Mouse (Mus musculus): ENCODE results near the gene Pik3cg. TPM values are rescaled to one million over a fixed set of nuclear protein-coding genes. Genes with fewer than 3 reads are reported as not detected.
"Not testable (repeated sequence)": the region's sequence is repeated elsewhere in the genome, so short reads cannot be mapped to it uniquely, and the experiment has no call there.

Gene Pik3cg
- 1.2 and 1.4 TPM in 2 replicates for polyA plus RNA-seq (2016; fragmentation: Nextera tagmentation; extraction: Ambion mirVana)

GRCm38 (mm10) chr12:32207948-32208891, at the start of gene Pik3cg:
Gene Pik3cg (minus strand): TSS chr12:32208659.
- Histone ChIP-seq H3K4me2 (replicated peaks) (no peak within 1 kb of the TSS), H3K9me3 (no peaks in the 10 kb centered on the region), H3K4me1 (0 out of 2 replicates have a peak, but pooled peaks cover 2% of the 10 kb centered on the region), H3K27ac (no peak within 1 kb of the TSS), H3K4me3 (no peak within 1 kb of the TSS), H3K36me3 (no peaks in the 10 kb centered on the region), H3K27me3 (replicated peaks) (no peaks in the 10 kb centered on the region), H3K9ac (no peak within 1 kb of the TSS)
- 74% methylated on average over 22 of the region's 22 CpGs for WGBS
- ATAC-seq (ENCODE audit: low FRiP score, low read depth): no peak

- ATAC-seq (ENCODE audit: low FRiP score, low read depth): no peak
- no peak overlapping the region for H3K9ac ChIP-seq
- no peaks in the 10 kb centered on the region for H3K4me1 ChIP-seq
- WGBS: 64% methylated on average over 2 of the region's 2 CpGs
- no peak overlapping the region for H3K27ac ChIP-seq
- no peaks in the 10 kb centered on the region for H3K9me3 ChIP-seq
- H3K36me3 ChIP-seq: no peaks in the 10 kb centered on the region
- no peak overlapping the region for H3K4me2 ChIP-seq (replicated peaks)
- H3K4me3 ChIP-seq: no peak overlapping the region
- peaks cover 2% of the 10 kb centered on the region; the same call in 1 of the 2 replicates for H3K27me3 ChIP-seq (replicated peaks)
Measured at GRCm38 (mm10) chr12:32248483-32248882, 40.0 kb upstream of the Pik3cg start.

- no peaks in the 10 kb centered on the region for H3K4me1 ChIP-seq
- H3K27me3 ChIP-seq (replicated peaks): peaks cover 2% of the 10 kb centered on the region; the same call in 1 of the 2 replicates
- H3K4me3 ChIP-seq: no peak overlapping the region
- H3K4me2 ChIP-seq (replicated peaks): no peak overlapping the region
- no peak overlapping the region for H3K27ac ChIP-seq
- no peak for ATAC-seq (ENCODE audit: low FRiP score, low read depth)
- H3K9me3 ChIP-seq: no peaks in the 10 kb centered on the region
- WGBS: 77% methylated on average over 5 of the region's 5 CpGs
- H3K9ac ChIP-seq: no peak overlapping the region
- no peaks in the 10 kb centered on the region for H3K36me3 ChIP-seq
Measured at GRCm38 (mm10) chr12:32245566-32246233, 37.2 kb upstream of the Pik3cg start.

GRCm38 (mm10) chr12:32243586-32243985, 35.1 kb upstream of the Pik3cg start:
- WGBS: 75% methylated on average over 1 of the region's 1 CpGs
- ATAC-seq (ENCODE audit: low FRiP score, low read depth): no peak

GRCm38 (mm10) chr12:32239134-32239533, 30.7 kb upstream of the Pik3cg start:
- H3K9me3 ChIP-seq; ATAC-seq (ENCODE audit: low FRiP score, low read depth); H3K27ac ChIP-seq; H3K4me3 ChIP-seq; H3K9ac ChIP-seq; H3K36me3 ChIP-seq; H3K4me2 ChIP-seq (replicated peaks); H3K4me1 ChIP-seq; H3K27me3 ChIP-seq (replicated peaks): not testable (repeated sequence)
- WGBS: 75% methylated on average over 3 of the region's 3 CpGs

More at GRCm38 (mm10) chr12:32243586-32243985, 35.1 kb upstream of the Pik3cg start:
- Histone ChIP-seq H3K27ac (no peak overlapping the region), H3K4me2 (replicated peaks) (no peak overlapping the region), H3K4me1 (no peaks in the 10 kb centered on the region), H3K9ac (no peak overlapping the region), H3K9me3 (no peaks in the 10 kb centered on the region), H3K4me3 (no peak overlapping the region), H3K36me3 (no peaks in the 10 kb centered on the region), H3K27me3 (replicated peaks) (peaks cover 2% of the 10 kb centered on the region; the same call in 1 of the 2 replicates)

GRCm38 (mm10) chr12:32238433-32238832, 30.0 kb upstream of the Pik3cg start:
- Histone ChIP-seq H3K27ac (no peak overlapping the region), H3K27me3 (replicated peaks) (no peaks in the 10 kb centered on the region)

GRCm38 (mm10) chr12:32237839-32238238, 29.4 kb upstream of the Pik3cg start:
- Histone ChIP-seq H3K4me3 (no peak overlapping the region), H3K9me3 (no peaks in the 10 kb centered on the region), H3K27me3 (replicated peaks) (no peaks in the 10 kb centered on the region), H3K9ac (no peak overlapping the region), H3K36me3 (no peaks in the 10 kb centered on the region), H3K4me2 (replicated peaks) (no peak overlapping the region), H3K4me1 (no peaks in the 10 kb centered on the region), H3K27ac (no peak overlapping the region)
- no peak for ATAC-seq (ENCODE audit: low FRiP score, low read depth)
- 70% methylated on average over 5 of the region's 5 CpGs for WGBS

More at GRCm38 (mm10) chr12:32238433-32238832, 30.0 kb upstream of the Pik3cg start:
- no peak overlapping the region for H3K4me3 ChIP-seq
- no peaks in the 10 kb centered on the region for H3K4me1 ChIP-seq
- no peak overlapping the region for H3K9ac ChIP-seq
- H3K36me3 ChIP-seq: no peaks in the 10 kb centered on the region
- no peak overlapping the region for H3K4me2 ChIP-seq (replicated peaks)
- 79% methylated on average over 5 of the region's 5 CpGs for WGBS
- no peak for ATAC-seq (ENCODE audit: low FRiP score, low read depth)
- no peaks in the 10 kb centered on the region for H3K9me3 ChIP-seq

- Histone ChIP-seq H3K4me2 (replicated peaks) (no peak overlapping the region), H3K4me1 (no peaks in the 10 kb centered on the region), H3K36me3 (no peaks in the 10 kb centered on the region), H3K4me3 (no peak overlapping the region), H3K9ac (no peak overlapping the region), H3K27ac (no peak overlapping the region), H3K9me3 (no peaks in the 10 kb centered on the region), H3K27me3 (replicated peaks) (no peaks in the 10 kb centered on the region)
- no peak for ATAC-seq (ENCODE audit: low FRiP score, low read depth)
- 71% methylated on average over 1 of the region's 1 CpGs for WGBS
Measured at GRCm38 (mm10) chr12:32237139-32237538, 28.7 kb upstream of the Pik3cg start.

GRCm38 (mm10) chr12:32236450-32236849, 28.0 kb upstream of the Pik3cg start:
- Histone ChIP-seq H3K9ac (no peak overlapping the region), H3K4me2 (replicated peaks) (no peak overlapping the region), H3K4me1 (no peaks in the 10 kb centered on the region), H3K9me3 (no peaks in the 10 kb centered on the region), H3K4me3 (no peak overlapping the region), H3K27me3 (replicated peaks) (no peaks in the 10 kb centered on the region), H3K36me3 (no peaks in the 10 kb centered on the region), H3K27ac (no peak overlapping the region)
- ATAC-seq (ENCODE audit: low FRiP score, low read depth): no peak
- WGBS: 85% methylated on average over 3 of the region's 3 CpGs

GRCm38 (mm10) chr12:32233871-32234270, 25.4 kb upstream of the Pik3cg start:
- Histone ChIP-seq H3K36me3 (no peaks in the 10 kb centered on the region), H3K27me3 (replicated peaks) (no peaks in the 10 kb centered on the region), H3K27ac (no peak overlapping the region), H3K4me2 (replicated peaks) (no peak overlapping the region), H3K4me3 (no peak overlapping the region), H3K9ac (no peak overlapping the region), H3K4me1 (no peaks in the 10 kb centered on the region), H3K9me3 (no peaks in the 10 kb centered on the region)
- ATAC-seq (ENCODE audit: low FRiP score, low read depth): no peak
- WGBS: 72% methylated on average over 4 of the region's 4 CpGs

GRCm38 (mm10) chr12:32231398-32231797, 22.9 kb upstream of the Pik3cg start:
- WGBS: 92% methylated on average over 1 of the region's 1 CpGs
- no peak for ATAC-seq (ENCODE audit: low FRiP score, low read depth)
- H3K4me2 ChIP-seq (replicated peaks): no peak overlapping the region

GRCm38 (mm10) chr12:32223629-32224028, 15.2 kb upstream of the Pik3cg start:
- WGBS: 100% methylated on average over 1 of the region's 1 CpGs
- Histone ChIP-seq H3K27me3 (replicated peaks) (no peaks in the 10 kb centered on the region), H3K9me3 (no peaks in the 10 kb centered on the region), H3K36me3 (no peaks in the 10 kb centered on the region), H3K4me2 (replicated peaks) (no peak overlapping the region), H3K4me1 (no peaks in the 10 kb centered on the region), H3K4me3 (no peak overlapping the region), H3K27ac (no peak overlapping the region), H3K9ac (no peak overlapping the region)
- no peak for ATAC-seq (ENCODE audit: low FRiP score, low read depth)

More at GRCm38 (mm10) chr12:32231398-32231797, 22.9 kb upstream of the Pik3cg start:
- Histone ChIP-seq H3K9me3 (no peaks in the 10 kb centered on the region), H3K27ac (no peak overlapping the region), H3K9ac (no peak overlapping the region), H3K27me3 (replicated peaks) (no peaks in the 10 kb centered on the region), H3K4me1 (no peaks in the 10 kb centered on the region), H3K36me3 (no peaks in the 10 kb centered on the region), H3K4me3 (no peak overlapping the region)

All from neural tube, embryonic 12.5 days (tissue).